Mouse (Mus musculus): ENCODE results near the gene Fgfr2. TPM values are rescaled to one million over a fixed set of nuclear protein-coding genes. Genes with fewer than 3 reads are reported as not detected.

The Fgfr2 gene
- total RNA-seq, 2 experiments from 2014 or later, result 1.5 to 1.7 TPM

- intact Hi-C loops (cut with DNase I), result loop anchor here (5.0 kb wide), 4 partner anchors 37 to 237 kb away; partner anchors contain the start of gene Oat
- DNase-seq, result no peak
These were observed 309.1 kb downstream of the Fgfr2 start for GRCm38 (mm10) chr7:132814089-132814450.

GRCm38 (mm10) chr7:132813416-132814088 is 309.6 kb downstream of the Fgfr2 start, which contains the start of gene Fam53b:
TSS of gene Fam53b (minus strand) at chr7:132813886.
- intact Hi-C loops (cut with DNase I), result loop anchor here (5.0 kb wide), 4 partner anchors 36 to 236 kb away; partner anchors contain the start of gene Oat
- DNase-seq, result peak; percentile 74 to 87

- peak; percentile 65 to 78 for DNase-seq
These were observed 310.3 kb downstream of the Fgfr2 start for GRCm38 (mm10) chr7:132812619-132813415.

GRCm38 (mm10) chr7:132811716-132812618 is 311.2 kb downstream of the Fgfr2 start:
- peak in 1 of 2 experiments; percentile 61 for DNase-seq
- intact Hi-C loops (cut with DNase I), result loop anchor here (1.0 to 5.0 kb wide), 8 partner anchors 35 to 235 kb away; partner anchors contain the start of genes Eef1akmt2 and Oat

More at GRCm38 (mm10) chr7:132812619-132813415, 310.3 kb downstream of the Fgfr2 start:
- intact Hi-C loops (cut with DNase I), result loop anchor here (5.0 kb wide), 4 partner anchors 36 to 236 kb away; partner anchors contain the start of gene Oat

GRCm38 (mm10) chr7:132810879-132811278 is 312.3 kb downstream of the Fgfr2 start:
- intact Hi-C loops (cut with DNase I), result loop anchor here (1.0 to 5.0 kb wide), 8 partner anchors 34 to 234 kb away; partner anchors contain the start of genes Eef1akmt2 and Oat
- peak; percentile 94 to 96 for DNase-seq

- intact Hi-C loops (cut with DNase I), result loop anchor here (2.0 to 5.0 kb wide), 5 partner anchors 33 to 233 kb away; partner anchors contain the start of genes Eef1akmt2 and Oat
- peak; percentile 57 to 70 for DNase-seq
These were observed 312.8 kb downstream of the Fgfr2 start for GRCm38 (mm10) chr7:132810368-132810767.

- no peak for DNase-seq
- intact Hi-C loops (cut with DNase I), result loop anchor here (2.0 to 5.0 kb wide), 5 partner anchors 32 to 232 kb away; partner anchors contain the start of genes Eef1akmt2 and Oat
These were observed 313.4 kb downstream of the Fgfr2 start for GRCm38 (mm10) chr7:132809721-132810120.

- intact Hi-C loops (cut with DNase I), result no loop called here
- DNase-seq, result peak; percentile 32 to 39
These were observed 314.1 kb downstream of the Fgfr2 start for GRCm38 (mm10) chr7:132808841-132809682.

GRCm38 (mm10) chr7:132808051-132808796 is 314.9 kb downstream of the Fgfr2 start:
- intact Hi-C loops (cut with DNase I), result no loop called here
- DNase-seq, result no peak

GRCm38 (mm10) chr7:132806926-132807857 is 316.0 kb downstream of the Fgfr2 start:
- DNase-seq, result peak; percentile 30 to 54

GRCm38 (mm10) chr7:132806286-132806685 is 316.9 kb downstream of the Fgfr2 start:
- intact Hi-C loops (cut with DNase I), result no loop called here
- DNase-seq, result peak; percentile 65 to 72

More at GRCm38 (mm10) chr7:132806926-132807857, 316.0 kb downstream of the Fgfr2 start:
- intact Hi-C loops (cut with DNase I), result no loop called here

GRCm38 (mm10) chr7:132804951-132805350 is 318.2 kb downstream of the Fgfr2 start:
- intact Hi-C loops (cut with DNase I), result no loop called here
- no peak for DNase-seq

GRCm38 (mm10) chr7:132804461-132804860 is 318.7 kb downstream of the Fgfr2 start:
- intact Hi-C loops (cut with DNase I), result no loop called here
- DNase-seq, result peak; percentile 25

- peak; percentile 44 to 48 for DNase-seq
- intact Hi-C loops (cut with DNase I), result no loop called here
These were observed 319.2 kb downstream of the Fgfr2 start for GRCm38 (mm10) chr7:132803962-132804361.

GRCm38 (mm10) chr7:132803336-132803735 is 319.8 kb downstream of the Fgfr2 start:
- intact Hi-C loops (cut with DNase I), result no loop called here
- DNase-seq, result peak in 1 of 2 experiments; percentile 3

GRCm38 (mm10) chr7:132802691-132803090 is 320.5 kb downstream of the Fgfr2 start:
- peak; percentile 15 to 29 for DNase-seq
- intact Hi-C loops (cut with DNase I), result no loop called here

GRCm38 (mm10) chr7:132802066-132802465 is 321.1 kb downstream of the Fgfr2 start:
- DNase-seq, result peak; percentile 46 to 60
- intact Hi-C loops (cut with DNase I), result no loop called here
